Mouse (Mus musculus) lung, embryonic 14.5 days (tissue): ENCODE results near the gene Kdf1. TPM values are rescaled to one million over a fixed set of nuclear protein-coding genes. Genes with fewer than 3 reads are reported as not detected.

Experiments
- ATAC-seq: fragments of 200-750 bp; cut with Nextera tagmentation; 2 replicates; pipeline ENCODE4 v1.8.0; 2017; ENCODE audit warnings: mild to moderate bottlenecking, moderate TSS enrichment, moderate library complexity; ENCODE audit not compliant: insufficient read depth
- DNase-seq: peaks from one replicate; pipeline ENCODE4 v3.0.0-alpha.2; 2015
- H3K27ac ChIP-seq: fragments of 300-500 bp; sonication (generic); 2 replicates; pipeline ENCODE4 v1.5.1; 2014; ENCODE audit warnings: low read depth, mild to moderate bottlenecking, moderate library complexity
- H3K27me3 ChIP-seq: fragments of 300-500 bp; sonication (generic); 2 replicates; pipeline ENCODE4 v1.6.1; 2014; ENCODE audit warnings: low read length, control low read depth; ENCODE audit not compliant: insufficient read depth
- H3K36me3 ChIP-seq: fragments of 300-500 bp; sonication (generic); 2 replicates; pipeline ENCODE4 v1.6.1; 2014; ENCODE audit warnings: control low read depth; ENCODE audit not compliant: insufficient read depth
- H3K4me1 ChIP-seq: fragments of 300-500 bp; sonication (generic); 2 replicates; pipeline ENCODE4 v1.6.1; 2014; ENCODE audit warnings: antibody characterized with exemption, control low read depth; ENCODE audit not compliant: insufficient read depth
- H3K4me2 ChIP-seq: fragments of 300-500 bp; sonication (generic); 2 replicates; pipeline ENCODE4 v1.6.1; 2014; ENCODE audit warnings: mild to moderate bottlenecking
- H3K4me3 ChIP-seq: fragments of 300-500 bp; sonication (generic); 2 replicates; pipeline ENCODE4 v1.5.1; 2014; ENCODE audit warnings: low read depth, low read length
- H3K9ac ChIP-seq: fragments of 300-500 bp; sonication (generic); 2 replicates; pipeline ENCODE4 v1.6.1; 2014
- H3K9me3 ChIP-seq: fragments of 300-500 bp; sonication (generic); 2 replicates; pipeline ENCODE4 v1.6.1; 2016; ENCODE audit warnings: low read depth, low read length, control low read depth
- CTCF ChIP-seq: IDR thresholded peaks from 2 replicates; pipeline ENCODE4 v1.5.1; 2016; ENCODE audit warnings: antibody characterized with exemption, low read depth
- WGBS: fragments of 180-500 bp; shearing (Covaris S2); extraction: QIAGEN DNeasy Blood & Tissue Kit; methylation state at CpG from one replicate; pipeline ENCODE4 v1.1.7; 2014; 5-methylcytosine and 5-hydroxymethylcytosine counted together
- polyA plus RNA-seq: library from polyadenylated mRNA; unstranded; fragments of >200 nt; fragmentation: Nextera tagmentation; extraction: Ambion mirVana; gene quantifications from 2 replicates; pipeline ENCODE4 v1.2.1, GENCODE M21; 2014

Kdf1 gene
- polyA plus RNA-seq, 1 experiment from 2014 or later = 31.5 TPM

GRCm38 (mm10) chr4:133559846-133560245 is 41.1 kb downstream of the Kdf1 start:
- WGBS = 68% methylated on average over 4 of the region's 4 CpGs
- no peaks in the 10 kb centered on the region for H3K36me3 ChIP-seq
- no peaks in the 10 kb centered on the region for H3K9me3 ChIP-seq
- H3K4me2 ChIP-seq = no peak overlapping the region
- DNase-seq (no peak), ATAC-seq (no peak)
- H3K27me3 ChIP-seq = no peaks in the 10 kb centered on the region
- H3K4me3 ChIP-seq = no peak overlapping the region
- no peak overlapping the region for H3K27ac ChIP-seq
- H3K4me1 ChIP-seq = no peaks in the 10 kb centered on the region
- TF ChIP-seq CTCF = no peak
- H3K9ac ChIP-seq = no peak overlapping the region

- WGBS = 64% methylated on average over 4 of the region's 4 CpGs
- Histone ChIP-seq H3K4me2 (no peak overlapping the region), H3K27me3 (no peaks in the 10 kb centered on the region), H3K27ac (no peak overlapping the region), H3K9me3 (no peaks in the 10 kb centered on the region), H3K9ac (no peak overlapping the region), H3K36me3 (no peaks in the 10 kb centered on the region), H3K4me1 (no peaks in the 10 kb centered on the region), H3K4me3 (no peak overlapping the region)
- ATAC-seq (no peak), DNase-seq (no peak)
- TF ChIP-seq CTCF = no peak
Observed at GRCm38 (mm10) chr4:133561622-133562021, 42.9 kb downstream of the Kdf1 start.

DNA sequence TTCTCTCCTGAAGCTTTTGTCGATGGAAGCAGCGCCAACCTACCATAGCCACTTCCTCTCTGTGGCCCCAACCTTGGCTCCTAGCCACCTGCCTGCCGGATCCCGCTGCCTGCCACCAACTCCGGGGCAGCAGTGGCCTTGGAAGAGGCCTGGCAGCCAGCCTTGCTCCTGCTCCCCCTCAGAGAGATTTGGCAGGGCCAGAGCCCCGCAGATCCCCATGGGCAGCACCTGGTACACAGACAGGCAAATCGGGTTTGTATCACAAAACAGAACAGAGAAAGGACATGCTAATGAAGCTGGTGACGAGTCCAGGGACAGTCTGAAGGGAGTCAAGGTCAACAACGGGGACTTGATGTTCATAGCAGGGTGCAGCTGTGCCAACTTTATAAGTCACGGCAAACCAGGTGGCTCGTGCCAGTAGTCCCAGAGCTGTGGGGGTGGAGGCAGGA is 44.4 kb downstream of the Kdf1 start:
- Histone ChIP-seq H3K4me1 (no peaks in the 10 kb centered on the region), H3K9me3 (no peaks in the 10 kb centered on the region), H3K4me3 (no peak overlapping the region), H3K4me2 (no peak overlapping the region), H3K9ac (no peak overlapping the region), H3K27ac (no peak overlapping the region), H3K36me3 (no peaks in the 10 kb centered on the region), H3K27me3 (no peaks in the 10 kb centered on the region)
- no peak for TF ChIP-seq CTCF
- ATAC-seq (no peak), DNase-seq (no peak)
- WGBS = 71% methylated on average over 11 of the region's 11 CpGs

DNA sequence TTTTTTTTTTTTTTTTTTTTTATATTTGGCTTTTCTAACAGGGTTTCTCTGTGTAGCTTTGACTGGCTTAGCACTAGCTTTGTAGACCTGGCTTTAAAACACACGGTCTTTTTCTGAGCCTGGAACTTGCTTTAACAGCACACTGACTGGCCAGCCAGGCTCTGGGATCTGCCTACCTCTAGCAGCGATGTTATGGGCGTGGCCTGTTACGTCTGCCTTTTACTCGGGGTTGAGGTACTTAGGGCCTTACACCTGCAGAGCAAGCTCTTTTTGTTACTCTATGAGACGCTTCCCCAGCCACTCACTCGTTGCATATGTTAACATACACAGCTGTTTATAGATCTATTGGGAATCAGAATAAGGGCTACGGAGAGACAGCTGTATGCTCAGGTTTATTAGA is 48.5 kb downstream of the Kdf1 start:
- no peaks in the 10 kb centered on the region for H3K4me1 ChIP-seq
- ATAC-seq (no peak), DNase-seq (peak; percentile 12)
- H3K27ac ChIP-seq = no peak overlapping the region
- no peaks in the 10 kb centered on the region for H3K9me3 ChIP-seq
- 27% methylated on average over 8 of the region's 8 CpGs for WGBS
- H3K9ac ChIP-seq = no peak overlapping the region
- no peak for TF ChIP-seq CTCF
- H3K36me3 ChIP-seq = no peaks in the 10 kb centered on the region
- H3K4me3 ChIP-seq = no peak overlapping the region
- no peak overlapping the region for H3K4me2 ChIP-seq
- no peaks in the 10 kb centered on the region for H3K27me3 ChIP-seq

GRCm38 (mm10) chr4:133569291-133570065 is 50.7 kb downstream of the Kdf1 start:
- Histone ChIP-seq H3K4me3 (no peak overlapping the region), H3K4me2 (no peak overlapping the region), H3K9me3 (no peaks in the 10 kb centered on the region), H3K4me1 (no peaks in the 10 kb centered on the region), H3K9ac (no peak overlapping the region), H3K36me3 (no peaks in the 10 kb centered on the region), H3K27ac (no peak overlapping the region), H3K27me3 (no peaks in the 10 kb centered on the region)
- no peak for TF ChIP-seq CTCF
- no peak for DNase-seq
- no peak for ATAC-seq
- 71% methylated on average over 10 of the region's 10 CpGs for WGBS

- Histone ChIP-seq H3K27me3 (no peaks in the 10 kb centered on the region), H3K9ac (no peak overlapping the region), H3K4me2 (no peak overlapping the region), H3K36me3 (no peaks in the 10 kb centered on the region), H3K4me1 (no peaks in the 10 kb centered on the region), H3K4me3 (no peak overlapping the region), H3K27ac (no peak overlapping the region), H3K9me3 (no peaks in the 10 kb centered on the region)
- TF ChIP-seq CTCF = no peak
- DNase-seq = no peak
- ATAC-seq = no peak
- whole genome bisulfite sequencing = 44% methylated on average over 10 of the region's 10 CpGs
Observed at GRCm38 (mm10) chr4:133570066-133570466, 51.3 kb downstream of the Kdf1 start.

GRCm38 (mm10) chr4:133574070-133574842 is 55.5 kb downstream of the Kdf1 start, which contains the start of gene Gpatch3:
TSS of gene Gpatch3 (plus strand) at chr4:133574745.
- Histone ChIP-seq H3K27me3 (no peaks in the 10 kb centered on the region), H3K27ac (peak within 1 kb of the TSS; percentile 90)

More at GRCm38 (mm10) chr4:133574070-133574842, 55.5 kb downstream of the Kdf1 start, which contains the start of gene Gpatch3:
- H3K4me2 ChIP-seq = peak within 1 kb of the TSS; percentile 93
- H3K9me3 ChIP-seq = no peaks in the 10 kb centered on the region
- ATAC-seq (peak; percentile 92), DNase-seq (peak; percentile 97)
- peak within 1 kb of the TSS; percentile 88 for H3K9ac ChIP-seq
- H3K4me1 ChIP-seq = 0 out of 2 replicates have a peak, but pooled peaks cover 3% of the 10 kb centered on the region
- peak; percentile 46 for TF ChIP-seq CTCF
- H3K4me3 ChIP-seq = peak within 1 kb of the TSS; percentile 98
- peaks cover 8% of the 10 kb centered on the region for H3K36me3 ChIP-seq
- 5% methylated on average over 44 of the region's 44 CpGs for WGBS
